Mouse (Mus musculus) layer of hippocampus, adult 2 months (tissue): Measurements from ENCODE around the gene Ppp1cc. TPM values are rescaled to one million over a fixed set of nuclear protein-coding genes. Genes with fewer than 3 reads are reported as not detected.

Experiments used
- DNase-seq, 2 experiments: peaks; one replicate each; pipeline ENCODE4 v3.0.0; 2022; ENCODE audit warnings: low spot score in 2 of 2
- H3K27ac ChIP-seq: fragments of 200-600 bp; 2 replicates; pipeline ENCODE4 v1.8.1; 2022
- H3K4me3 ChIP-seq: fragments of 200-600 bp; 2 replicates; pipeline ENCODE4 v1.8.1; 2022; ENCODE audit warnings: mild to moderate bottlenecking
- CTCF ChIP-seq: fragments of 200-600 bp; conservative IDR thresholded peaks from 2 replicates; pipeline ENCODE4 v1.8.1; 2022; ENCODE audit warnings: antibody characterized with exemption, mild to moderate bottlenecking, moderate library complexity
- total RNA-seq, 2 experiments: library from RNA; stranded (reverse); gene quantifications; 2 replicates each; pipeline ENCODE4 v1.2.3; 2021

Ppp1cc gene
- total RNA-seq, 2 experiments from 2014 or later = 223 to 228 TPM

GRCm38 (mm10) chr5:122217636-122218035, 59.6 kb downstream of the Ppp1cc start:
- H3K4me3 ChIP-seq = no peak overlapping the region
- DNase-seq = no peak
- H3K27ac ChIP-seq = no peak overlapping the region
- no peak for TF ChIP-seq CTCF

GRCm38 (mm10) chr5:122218109-122218905, 60.2 kb downstream of the Ppp1cc start:
- no peak for TF ChIP-seq CTCF
- DNase-seq = no peak
- Histone ChIP-seq H3K27ac (no peak overlapping the region), H3K4me3 (no peak overlapping the region)

GRCm38 (mm10) chr5:122218928-122219327, 60.9 kb downstream of the Ppp1cc start:
- H3K4me3 ChIP-seq = no peak overlapping the region
- TF ChIP-seq CTCF = no peak
- no peak overlapping the region for H3K27ac ChIP-seq
- DNase-seq = no peak

GRCm38 (mm10) chr5:122219655-122220629, 61.9 kb downstream of the Ppp1cc start:
- Histone ChIP-seq H3K4me3 (no peak overlapping the region), H3K27ac (no peak overlapping the region)
- DNase-seq = no peak
- no peak for TF ChIP-seq CTCF

GRCm38 (mm10) chr5:122221085-122221484, 63.0 kb downstream of the Ppp1cc start:
- DNase-seq = no peak

GRCm38 (mm10) chr5:122224291-122224690, 66.2 kb downstream of the Ppp1cc start:
- Histone ChIP-seq H3K4me3 (no peak overlapping the region), H3K27ac (no peak overlapping the region)
- TF ChIP-seq CTCF = no peak
- no peak for DNase-seq

More at GRCm38 (mm10) chr5:122221085-122221484, 63.0 kb downstream of the Ppp1cc start:
- Histone ChIP-seq H3K27ac (no peak overlapping the region), H3K4me3 (no peak overlapping the region)
- TF ChIP-seq CTCF = no peak

Other genes with a start within 250 kb of the Ppp1cc start
- 10 to 100 TPM; 30.0 to 30.9 TPM for gene Cux2, start 108.2 kb upstream of the Ppp1cc start, total RNA-seq
- under 1 TPM in 1 of 2 experiments, not detected in 1; 0.88 TPM for gene Myl2, start 57.3 kb upstream of the Ppp1cc start, total RNA-seq
- 1 to 10 TPM in 1 of 2 experiments, under 1 TPM in 1; 0.39 to 1.2 TPM for gene Ccdc63, start 17.5 kb upstream of the Ppp1cc start, total RNA-seq
- gene Hvcn1, start 48.5 kb downstream of the Ppp1cc start, total RNA-seq = 1 to 10 TPM; 2.6 to 3.0 TPM
- 10 to 100 TPM; 15.2 TPM for gene Tctn1, start 106.2 kb downstream of the Ppp1cc start, total RNA-seq
- gene Pptc7, start 126.1 kb downstream of the Ppp1cc start, total RNA-seq = 10 to 100 TPM; 39.8 to 41.1 TPM
- gene Rad9b, start 196.0 kb downstream of the Ppp1cc start, total RNA-seq = 1 to 10 TPM; 5.1 to 5.9 TPM
- 100 to 1,000 TPM; 173 to 186 TPM for gene Vps29, start 196.1 kb downstream of the Ppp1cc start, total RNA-seq
- 10 to 100 TPM; 30.0 to 32.3 TPM for gene Gpn3, start 213.6 kb downstream of the Ppp1cc start, total RNA-seq
- gene Fam216a, start 214.1 kb downstream of the Ppp1cc start, total RNA-seq = 10 to 100 TPM; 74.2 to 78.0 TPM
- gene Arpc3, start 233.6 kb downstream of the Ppp1cc start, total RNA-seq = 100 to 1,000 TPM; 261 to 275 TPM